Mouse (Mus musculus) ES-Bruce4 (cell line): ENCODE data around the gene Lrrc8a.

Experiments used
- CTCF ChIP-seq: IDR thresholded peaks from one replicate; pipeline ENCODE4 v1.8.1; 2011; ENCODE audit warnings: low read depth, low read length
- POLR2A ChIP-seq: IDR thresholded peaks from one replicate; pipeline ENCODE4 v1.8.1; 2011; ENCODE audit warnings: low read length; ENCODE audit not compliant: insufficient read depth

- no peak for TF ChIP-seq CTCF
- no peak for TF ChIP-seq POLR2A
Measured at GRCm38 (mm10) chr2:30285416-30286181, 48.1 kb downstream of the Lrrc8a start.
